Mouse (Mus musculus): ENCODE measurements around the gene Sco1.
A peak's percentile ranks its signal among the peaks of the same experiment; 100 is the strongest.
"Not testable (repeated sequence)": the region's sequence is repeated elsewhere in the genome, so short reads cannot be mapped to it uniquely, and the experiment has no call there.

Gene Sco1

DNA sequence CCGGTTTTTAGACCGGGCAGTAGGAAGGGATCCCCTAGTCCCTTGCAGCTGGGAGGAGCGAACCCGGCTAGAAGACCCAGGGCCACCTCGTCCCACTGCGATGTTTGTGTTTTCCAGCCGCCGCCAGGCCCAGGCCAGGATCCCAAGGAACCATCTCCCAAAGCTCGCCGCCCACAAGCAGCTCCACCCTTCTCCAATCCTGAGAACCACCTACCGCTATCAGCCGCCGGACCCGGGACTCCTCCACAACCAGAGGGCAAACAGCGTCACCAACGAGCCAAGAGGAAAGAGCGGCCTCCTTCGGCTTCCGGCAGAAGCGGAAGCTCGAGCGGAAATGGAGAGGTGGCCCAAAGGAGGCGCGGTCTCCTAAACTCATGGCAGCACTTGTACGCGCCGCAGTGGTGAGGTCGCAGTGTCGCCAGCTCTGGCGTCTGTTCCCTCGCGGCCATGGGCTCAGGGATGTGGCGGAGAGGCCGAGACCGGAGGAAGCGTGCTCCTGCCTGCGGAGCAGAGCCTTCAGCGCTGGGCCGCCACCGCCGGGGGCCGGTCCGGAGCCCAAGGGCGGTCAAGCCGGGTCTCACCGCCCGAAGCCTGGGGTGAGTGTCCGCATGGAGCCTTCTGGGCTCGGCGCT lies at the start of gene Sco1, which contains the start of gene Adprm:
Gene Sco1, plus strand, starts transcription at position 350 of the 632 bp plus-strand sequence.
Gene Adprm, minus strand, starts transcription at position 274 of the 632 bp plus-strand sequence.
- peak; percentile 88 to 91 for DNase-seq

DNA sequence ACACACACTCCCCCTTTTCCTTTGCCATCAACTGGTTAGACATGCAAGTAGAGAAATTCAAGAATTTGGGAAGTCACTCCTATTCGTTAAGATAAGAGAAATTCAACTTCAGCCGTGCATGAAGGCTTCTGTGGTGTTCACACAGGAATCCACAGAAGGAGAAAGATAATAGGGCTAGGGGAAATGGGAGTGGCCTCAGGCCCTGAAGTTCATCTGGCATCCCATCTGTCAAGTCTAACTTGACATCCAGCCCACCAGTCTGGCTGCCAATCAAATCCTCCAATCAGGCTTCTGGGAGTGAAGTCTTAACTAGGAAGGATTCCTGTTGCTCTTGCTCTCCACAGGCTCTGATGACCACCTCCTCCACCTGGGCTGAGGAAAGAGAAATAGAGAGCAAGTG lies 49.6 kb upstream of the Sco1 start:
- DNase-seq: peak in 1 of 2 experiments; percentile 20

DNA sequence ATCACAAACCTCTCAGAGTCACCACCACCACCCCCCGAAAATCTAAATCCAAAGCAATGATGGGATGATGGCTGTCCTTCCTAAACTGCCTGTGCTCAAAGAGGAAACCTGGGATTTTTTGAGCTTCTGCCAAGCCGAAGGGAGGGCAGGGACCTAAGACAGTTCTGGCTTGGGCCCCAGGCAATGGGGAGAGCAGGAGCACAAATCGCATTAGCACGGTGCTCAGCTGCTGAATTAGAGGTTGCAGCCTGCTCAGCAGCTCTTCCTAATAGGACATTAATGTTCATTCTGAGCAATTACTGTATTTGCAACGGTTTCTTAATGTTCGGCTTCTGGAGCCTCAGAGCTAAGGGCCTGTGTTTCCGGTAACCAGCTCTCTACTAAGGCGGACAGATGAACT lies 44.5 kb upstream of the Sco1 start:
- peak in 1 of 2 experiments; percentile 43 for DNase-seq

DNA sequence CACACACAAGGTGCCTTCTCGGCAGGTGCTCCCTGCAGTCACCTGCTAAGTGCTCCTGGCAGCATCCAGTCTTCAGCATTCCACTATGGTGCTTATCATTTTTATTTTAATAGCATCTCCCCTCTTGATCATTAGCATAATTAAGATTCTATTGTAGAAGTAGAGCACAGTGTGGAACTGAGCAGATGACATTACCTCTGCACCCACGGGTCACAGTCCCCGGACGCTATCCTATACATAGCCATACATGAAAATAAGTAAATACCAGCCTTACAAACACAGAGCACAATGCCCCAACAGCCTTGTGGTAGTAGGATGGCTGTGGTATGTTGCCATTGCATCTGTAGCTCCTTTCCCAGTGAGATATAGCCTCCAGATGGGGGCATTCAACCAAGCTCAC lies 43.9 kb upstream of the Sco1 start:
- no peak for DNase-seq

DNA sequence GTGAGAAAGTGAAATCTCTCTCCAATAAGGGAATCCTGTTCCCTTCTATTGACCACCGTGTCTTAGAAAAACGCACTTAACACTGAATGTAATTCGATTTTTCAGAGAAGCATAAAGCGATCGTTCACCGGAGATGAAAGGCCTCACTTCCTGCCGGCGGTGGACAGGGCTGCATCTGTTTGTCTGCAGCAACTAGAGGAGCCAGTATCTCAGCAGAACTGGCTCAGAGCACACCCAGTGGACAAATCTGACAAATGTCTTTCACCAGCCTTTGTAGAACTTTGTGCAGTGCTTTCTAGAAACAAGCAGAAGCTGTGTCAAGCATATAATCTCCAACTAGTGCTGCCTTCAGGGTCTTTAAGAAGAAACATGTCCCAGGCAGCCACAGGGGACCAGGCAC lies 42.0 kb upstream of the Sco1 start:
- peak in 1 of 2 experiments; percentile 30 for DNase-seq

DNA sequence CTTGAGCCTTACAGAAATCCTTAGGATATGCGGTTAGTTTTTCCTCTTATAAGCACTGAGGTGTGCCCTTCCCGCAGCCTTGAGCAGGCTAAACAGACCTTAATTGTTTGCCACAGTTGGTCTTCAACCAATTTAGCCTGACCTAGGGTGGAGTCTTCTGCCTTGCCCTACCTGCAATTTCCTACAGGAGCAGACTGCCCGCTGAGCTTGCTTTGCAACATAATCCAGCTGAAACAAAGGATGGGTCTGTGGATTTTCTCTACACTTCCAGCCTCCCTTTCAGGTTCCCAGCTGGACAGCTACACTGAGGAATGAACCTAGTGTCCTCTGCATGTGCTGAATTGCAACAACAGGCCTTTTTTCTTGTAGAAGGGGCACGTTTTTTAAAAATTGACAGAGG lies 40.8 kb upstream of the Sco1 start:
- no peak for DNase-seq

DNA sequence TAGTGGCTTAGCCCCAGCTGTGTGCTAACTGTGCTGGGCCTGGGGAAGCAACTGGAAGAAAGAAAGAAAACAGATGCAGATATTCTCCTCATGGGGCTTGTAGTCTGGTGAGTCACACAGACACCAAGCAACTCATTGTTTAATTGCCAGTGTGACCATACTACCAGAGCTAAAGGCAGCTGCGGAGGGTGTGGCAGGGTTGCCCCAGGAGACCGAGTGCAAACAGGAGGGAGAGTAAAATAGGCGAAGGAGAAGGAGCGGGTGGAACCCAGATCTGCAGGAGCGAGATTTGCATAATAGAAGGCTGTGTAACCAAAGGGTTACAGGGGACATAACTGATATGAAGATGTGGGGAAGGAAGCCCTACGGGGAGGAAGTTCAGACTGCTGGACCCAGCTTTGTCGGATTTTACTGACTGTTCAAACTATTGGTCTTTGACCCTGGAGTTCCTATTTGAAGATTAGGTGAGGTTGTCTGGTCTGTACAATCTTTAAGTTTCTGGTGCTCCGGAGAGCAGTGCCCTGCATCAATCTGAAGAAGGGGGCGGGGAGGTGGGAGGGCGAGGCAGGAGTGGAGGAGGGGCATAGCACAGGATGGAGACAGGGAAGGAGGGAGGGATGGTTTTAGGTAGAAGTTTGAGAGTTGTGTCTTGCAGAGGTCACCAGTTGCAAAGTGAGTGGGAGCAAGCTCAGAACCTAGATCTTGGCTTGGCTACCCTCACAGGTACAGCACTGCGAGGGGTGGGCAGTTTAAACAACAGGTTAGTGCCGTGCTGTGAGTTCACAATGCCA lies 34.5 kb upstream of the Sco1 start:
- DNase-seq: no peak

DNA sequence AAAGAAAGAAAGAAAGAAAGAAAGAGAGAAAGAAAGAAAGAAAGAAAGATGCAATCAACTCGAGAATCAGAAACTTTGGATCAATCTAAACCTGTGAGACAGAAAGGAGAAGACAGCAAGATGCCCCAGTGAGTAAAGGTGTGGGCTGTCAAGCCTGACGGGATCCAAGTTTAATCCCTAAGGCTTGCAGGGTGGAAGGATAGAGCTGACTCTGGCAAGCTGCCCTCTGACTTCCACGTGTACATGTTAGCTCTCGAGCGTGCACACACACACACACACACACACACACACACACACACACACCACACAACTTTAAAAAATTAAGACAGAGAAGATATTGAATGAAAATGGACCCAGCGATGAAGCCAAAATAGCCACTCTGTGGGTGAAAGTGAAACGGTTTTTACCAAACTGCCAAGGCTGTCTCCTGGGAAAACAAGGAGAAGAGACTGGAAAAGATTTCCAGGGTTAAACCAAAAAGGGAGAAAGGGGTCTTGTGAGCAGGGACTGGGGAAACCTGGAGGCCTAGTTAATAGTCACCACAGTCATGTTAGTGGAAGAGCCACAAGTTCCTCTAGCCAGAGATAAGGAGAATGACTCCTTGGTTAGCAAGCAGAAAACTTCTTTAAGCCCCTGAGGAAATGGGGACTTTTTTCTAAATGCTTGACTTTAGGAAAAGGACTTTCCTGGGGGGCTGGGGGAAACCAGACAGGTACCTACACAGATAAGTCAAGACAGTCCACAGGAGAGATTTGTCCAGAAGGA lies 32.6 kb upstream of the Sco1 start:
- DNase-seq: no peak

DNA sequence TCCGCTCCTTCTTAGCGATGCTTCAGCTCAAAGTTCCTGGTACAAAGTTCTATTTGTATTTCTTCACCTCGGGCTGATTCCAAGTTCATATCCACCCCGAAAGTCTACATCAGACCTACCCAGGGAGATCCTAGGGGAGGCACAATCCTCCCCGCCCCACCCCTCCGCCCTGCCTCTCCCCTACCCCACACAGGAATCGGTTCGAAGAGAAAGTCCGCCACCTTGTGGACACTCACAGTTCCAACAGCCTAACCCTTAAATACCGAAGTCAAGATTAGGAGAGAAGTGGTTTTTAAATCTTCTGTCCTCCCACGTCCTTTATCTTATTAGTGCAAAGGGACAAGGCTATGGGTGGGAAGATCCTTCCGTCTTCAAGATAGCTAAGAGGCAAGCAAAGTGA lies 31.5 kb upstream of the Sco1 start:
- DNase-seq: peak; percentile 66 to 83

DNA sequence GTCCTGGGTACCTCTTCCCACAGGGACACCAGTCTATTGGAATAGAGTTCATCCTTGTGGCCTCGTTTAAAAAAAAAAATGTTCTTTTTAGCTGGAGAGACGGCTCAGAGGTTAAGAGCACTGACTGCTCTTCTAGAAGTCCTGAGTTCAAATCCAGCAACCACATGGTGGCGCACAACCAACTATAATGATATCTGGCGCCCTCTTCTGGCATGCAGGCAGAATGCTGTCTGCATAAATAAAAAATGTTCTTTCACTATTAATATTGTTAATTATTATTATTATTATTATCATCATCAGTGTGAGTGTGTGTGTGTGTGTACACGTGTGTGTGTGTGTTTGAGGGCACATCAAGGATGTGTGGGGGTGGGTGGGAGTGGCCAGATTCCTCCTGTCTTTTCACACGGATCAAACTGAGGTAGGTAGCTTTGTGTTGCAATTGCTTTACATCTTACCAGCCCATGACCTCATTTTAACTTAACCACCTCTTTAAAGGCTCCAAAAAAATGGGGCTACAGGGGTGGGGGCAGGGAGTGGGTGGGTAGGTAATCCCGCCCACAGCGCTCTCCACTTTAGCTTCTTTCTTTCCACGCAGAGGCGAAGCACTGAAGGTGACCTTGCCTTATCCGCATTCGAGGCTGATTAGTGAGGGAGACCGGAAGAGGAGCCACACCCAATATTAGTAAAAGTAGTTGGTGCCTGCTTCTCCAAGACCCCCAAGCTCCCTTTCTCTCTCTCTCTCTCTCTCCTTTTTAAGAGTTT lies 29.9 kb upstream of the Sco1 start:
- DNase-seq: peak in 1 of 2 experiments; percentile 22

DNA sequence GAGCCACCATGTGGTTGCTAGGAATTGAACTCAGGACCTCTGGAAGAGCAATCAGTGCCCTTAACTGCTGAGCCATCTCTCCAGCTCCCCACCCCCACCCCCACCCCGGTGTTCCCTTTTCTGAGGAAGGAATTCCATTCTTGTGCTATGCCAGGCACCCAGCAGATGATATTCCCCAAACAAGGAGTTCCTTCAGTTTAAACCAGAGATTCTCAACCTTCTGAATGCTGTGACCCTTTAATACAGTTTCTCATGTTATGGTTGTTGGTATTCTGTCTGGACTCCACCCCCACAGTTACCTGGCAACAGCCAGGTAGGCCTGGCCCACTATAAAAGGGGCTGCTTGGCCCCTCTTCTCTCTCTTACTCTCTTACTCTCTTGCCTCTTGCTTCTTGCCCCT lies 29.3 kb upstream of the Sco1 start:
- not testable (repeated sequence) for DNase-seq

DNA sequence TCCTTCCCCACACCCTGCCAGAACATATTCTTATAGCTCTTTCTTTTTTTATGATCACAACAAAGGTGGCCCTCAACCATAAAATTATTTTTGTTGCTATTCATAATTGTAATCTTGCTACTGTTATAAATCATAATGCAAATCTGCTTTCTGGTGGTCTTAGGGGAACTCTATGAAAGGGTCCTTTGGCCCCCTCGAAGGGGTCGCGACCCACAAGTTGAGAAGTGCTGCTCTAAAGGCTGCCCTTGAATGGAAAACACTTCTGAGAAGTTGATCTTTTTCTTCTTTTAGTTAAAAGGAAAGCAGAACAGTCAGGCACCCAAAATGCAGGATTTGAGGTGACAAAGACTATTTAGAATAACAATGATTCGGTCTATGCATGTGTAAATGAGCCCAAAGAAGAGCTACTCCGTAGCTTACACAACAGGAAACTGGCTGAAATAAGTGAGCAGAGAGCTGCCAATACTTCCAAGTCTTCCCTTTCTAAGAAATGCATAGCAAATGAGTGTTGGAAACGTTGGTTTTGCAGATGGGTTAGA lies 28.6 kb upstream of the Sco1 start:
- no peak for DNase-seq

DNA sequence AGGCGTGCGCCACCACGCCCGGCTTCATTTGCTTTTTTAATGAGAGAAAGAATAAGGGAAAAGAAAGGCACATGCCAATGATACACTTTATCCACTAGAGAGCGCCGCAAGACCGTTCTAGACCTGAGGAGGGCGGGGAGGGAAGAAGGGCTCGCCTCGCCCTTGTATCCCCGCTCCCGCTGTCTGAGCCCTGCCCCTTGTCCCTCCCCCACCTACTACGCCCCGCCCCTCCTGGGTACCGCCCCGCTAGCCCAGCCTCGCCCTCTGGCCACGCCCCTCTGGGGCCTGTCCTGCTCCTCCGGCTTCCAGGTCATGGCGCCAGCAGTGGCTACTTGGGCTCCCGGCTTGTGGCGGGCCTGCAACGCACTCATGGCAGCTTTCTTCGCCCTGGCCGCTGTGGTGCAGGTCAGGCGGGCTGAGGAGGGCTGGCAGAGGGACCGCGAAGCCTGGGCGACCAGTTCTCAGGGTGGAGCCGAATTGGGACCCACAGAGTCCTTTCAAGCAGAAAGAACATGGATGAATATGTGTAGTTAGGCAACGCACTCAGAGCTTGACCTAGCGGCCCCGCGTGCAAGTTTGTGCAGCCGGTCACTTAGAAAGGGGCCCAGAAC lies 27.5 kb upstream of the Sco1 start, which contains the start of gene Tmem220:
Gene Tmem220, plus strand, starts transcription at position 288 of the 611 bp plus-strand sequence.
- peak; percentile 89 to 96 for DNase-seq

DNA sequence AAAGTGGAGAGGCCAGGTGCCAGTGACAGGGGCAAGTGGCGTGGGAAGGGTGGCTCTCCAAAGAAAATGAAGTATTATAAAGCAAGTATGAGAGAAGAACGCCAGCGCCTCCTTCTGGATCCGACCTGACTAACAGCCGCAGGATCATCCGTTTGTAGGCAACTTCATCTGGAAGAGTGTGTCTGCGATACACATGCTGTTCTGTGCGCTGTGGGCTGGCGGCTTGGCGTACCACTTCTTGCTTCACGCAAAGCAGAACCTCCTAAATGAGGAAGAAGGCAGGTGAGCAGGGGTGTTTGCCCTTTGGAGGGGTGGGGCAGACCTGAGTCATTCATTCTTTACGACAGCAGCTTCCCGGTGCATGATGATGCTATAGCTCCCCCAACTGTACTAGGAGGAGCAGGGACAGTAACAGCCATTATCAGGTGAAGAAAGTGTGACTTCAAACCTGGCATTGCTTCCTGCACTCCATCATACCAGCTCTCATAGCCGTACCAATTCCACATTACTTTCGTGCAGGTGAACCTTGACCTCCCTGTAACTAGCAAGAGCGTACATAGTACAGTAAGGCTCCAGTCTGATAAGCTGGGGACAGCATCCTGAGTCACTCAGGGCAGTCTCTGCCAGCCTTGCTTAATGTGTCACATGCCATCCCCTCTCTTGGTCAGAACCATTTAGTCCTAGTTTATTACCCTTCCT lies 21.4 kb upstream of the Sco1 start:
- DNase-seq: no peak

DNA sequence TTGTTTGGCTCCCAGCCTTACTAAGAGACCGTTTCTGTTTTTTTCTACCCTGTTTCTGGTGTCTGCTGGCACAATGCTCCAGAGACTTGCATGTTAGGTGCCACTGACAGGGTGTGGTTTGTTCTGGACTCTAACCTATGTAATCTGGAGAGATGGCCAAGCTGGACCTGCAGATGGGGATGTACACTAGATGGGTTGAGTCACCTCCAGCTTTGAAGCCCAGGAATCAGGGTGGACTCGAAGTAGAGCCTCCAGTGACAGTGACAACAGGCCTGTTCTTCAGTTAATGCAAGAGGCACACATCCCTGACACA lies 20.9 kb upstream of the Sco1 start:
- DNase-seq: no peak

DNA sequence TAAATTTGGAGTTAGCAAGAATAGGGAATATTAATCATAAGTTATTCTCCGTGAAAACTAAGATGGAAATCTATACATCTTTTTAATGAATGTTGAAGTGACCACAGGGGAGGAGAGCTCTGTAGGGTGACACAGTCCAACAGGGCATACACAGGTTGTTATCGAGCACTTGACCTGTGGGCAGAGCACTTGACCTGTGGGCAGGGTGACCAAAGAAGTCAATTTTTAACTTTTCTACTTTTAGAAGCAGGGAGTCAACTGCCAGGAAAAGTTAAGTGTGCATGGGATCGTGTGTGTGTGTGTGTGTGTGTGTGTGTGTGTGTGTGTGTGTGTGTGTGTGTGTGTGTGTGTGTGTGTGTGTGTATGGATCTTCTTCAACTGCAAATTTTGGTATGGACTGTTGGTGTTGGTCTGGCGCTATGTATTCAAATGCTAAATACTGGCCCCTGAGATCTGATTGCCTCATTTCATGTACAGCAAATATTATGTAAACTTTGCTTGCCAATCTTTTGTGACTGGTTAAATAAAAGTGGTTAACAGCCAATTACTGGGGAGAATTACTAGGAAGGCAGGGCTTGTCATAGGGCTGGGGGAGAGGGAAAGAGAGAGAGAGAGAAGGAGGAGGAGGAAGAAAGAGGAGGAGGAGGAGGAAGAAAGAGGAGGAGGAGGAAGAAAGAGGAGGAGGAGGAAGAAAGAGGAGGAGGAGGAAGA lies 17.5 kb upstream of the Sco1 start:
- no peak for DNase-seq

DNA sequence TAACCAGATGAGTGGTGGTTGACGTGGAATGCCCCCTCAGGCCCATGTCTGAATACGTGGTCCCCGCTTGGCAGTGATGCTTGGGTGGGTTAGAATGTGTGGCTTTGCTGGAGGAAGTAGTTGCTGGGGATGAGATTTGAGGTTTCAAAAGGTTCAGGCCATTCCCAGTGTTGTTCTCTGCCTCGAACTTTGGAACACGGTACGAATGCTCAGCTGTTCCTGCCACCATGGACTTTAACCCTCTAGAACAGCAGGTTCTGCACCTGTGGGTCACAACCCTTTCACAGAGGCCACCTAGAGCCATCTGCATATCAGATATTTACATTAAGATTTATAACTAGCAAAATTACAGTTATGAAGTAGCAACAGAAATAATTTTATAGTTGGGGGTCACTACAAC lies 16.2 kb upstream of the Sco1 start:
- no peak for DNase-seq

DNA sequence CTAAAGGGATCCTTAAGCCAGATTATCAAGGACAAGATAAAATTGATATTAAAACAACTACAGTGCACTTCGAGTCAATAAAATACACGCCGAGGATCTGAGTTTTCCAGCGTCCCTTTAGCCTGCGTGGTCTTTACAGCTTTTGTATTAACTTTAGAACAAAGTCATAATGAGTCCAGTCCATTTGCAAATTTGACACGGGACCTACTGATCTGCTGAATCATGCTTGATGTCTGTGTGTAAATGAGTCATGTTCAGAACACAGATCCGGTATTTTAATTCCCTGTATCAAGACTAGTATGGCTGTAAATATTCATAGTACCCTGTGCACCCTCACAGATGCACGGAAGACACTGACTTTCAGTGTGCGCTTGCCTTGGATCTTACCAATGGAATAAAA lies 15.6 kb upstream of the Sco1 start:
- no peak for DNase-seq

DNA sequence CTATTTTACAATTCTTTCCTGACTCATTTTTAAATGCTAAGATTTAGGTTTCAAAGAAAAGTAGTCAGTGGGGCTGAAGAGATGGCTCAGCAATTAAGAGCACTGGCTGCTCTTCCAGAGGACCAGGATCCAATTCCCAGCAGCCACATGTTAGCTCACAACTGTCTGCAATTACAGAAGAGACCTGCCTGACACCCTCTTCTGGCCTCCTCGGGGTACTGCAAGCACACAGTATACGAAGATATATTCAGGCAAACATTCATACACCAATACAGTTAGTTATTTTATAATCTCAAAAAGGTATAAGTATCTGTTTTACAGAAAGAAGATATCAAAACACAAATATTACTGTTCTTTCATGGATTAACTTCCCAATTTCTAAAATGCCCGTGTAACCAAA lies 12.7 kb upstream of the Sco1 start:
- DNase-seq: no peak

DNA sequence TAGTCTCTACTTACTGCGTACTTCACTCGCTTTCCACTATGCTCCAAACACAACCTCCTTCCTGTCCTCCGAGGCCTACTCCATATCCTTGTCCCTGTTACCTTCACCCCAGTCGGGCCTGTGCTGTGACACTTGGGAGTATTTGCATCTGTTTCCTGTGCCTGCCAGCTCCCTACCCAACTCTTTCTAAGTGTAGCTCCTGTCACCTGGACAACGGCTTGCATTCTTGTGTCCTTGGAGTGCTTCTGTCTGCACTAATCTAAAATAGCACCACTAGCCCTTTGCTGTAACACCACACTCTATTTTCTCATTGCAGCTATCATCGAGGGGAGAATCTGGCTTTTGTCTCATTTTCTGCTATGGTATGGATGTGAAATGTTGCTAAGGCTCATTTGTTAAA lies 12.0 kb upstream of the Sco1 start:
- no peak for DNase-seq

DNA sequence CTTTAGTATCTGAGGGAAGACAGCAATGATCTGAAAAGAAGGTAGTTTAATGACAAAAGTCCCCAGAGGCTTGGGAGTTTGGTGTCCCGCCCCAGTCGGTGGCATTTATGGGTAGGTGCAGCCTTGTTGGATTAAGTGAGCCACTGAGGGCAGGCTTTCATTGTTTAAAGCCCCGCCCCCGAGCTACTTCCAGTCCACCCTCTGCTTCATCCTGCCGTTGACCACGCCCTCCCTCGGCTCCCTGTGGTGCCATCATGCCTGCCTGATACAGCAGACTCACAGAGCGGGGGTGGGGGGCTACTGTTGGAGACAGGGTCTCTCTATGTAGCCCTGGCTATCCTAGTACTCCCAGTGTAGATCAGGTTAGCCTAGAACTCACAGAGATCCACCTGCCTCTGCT lies 9.5 kb upstream of the Sco1 start:
- no peak for DNase-seq

All from cerebellum, postnatal 25 days (tissue).